Mouse (Mus musculus) E14TG2a.4 (cell line): Measurements from ENCODE around the gene Hoxa10.

Experiments used
- CTCF ChIP-seq: conservative IDR thresholded peaks from 2 replicates; pipeline ENCODE4 v1.5.1; 2014; ENCODE audit warnings: low read length
- NANOG ChIP-seq: IDR thresholded peaks from 2 replicates; pipeline ENCODE4 v1.6.1; 2014; ENCODE audit warnings: borderline replicate concordance, low read length, mixed read lengths
- POU5F1 ChIP-seq: IDR thresholded peaks from 2 replicates; pipeline ENCODE4 v1.6.1; 2014; ENCODE audit warnings: low read length, borderline replicate concordance

DNA sequence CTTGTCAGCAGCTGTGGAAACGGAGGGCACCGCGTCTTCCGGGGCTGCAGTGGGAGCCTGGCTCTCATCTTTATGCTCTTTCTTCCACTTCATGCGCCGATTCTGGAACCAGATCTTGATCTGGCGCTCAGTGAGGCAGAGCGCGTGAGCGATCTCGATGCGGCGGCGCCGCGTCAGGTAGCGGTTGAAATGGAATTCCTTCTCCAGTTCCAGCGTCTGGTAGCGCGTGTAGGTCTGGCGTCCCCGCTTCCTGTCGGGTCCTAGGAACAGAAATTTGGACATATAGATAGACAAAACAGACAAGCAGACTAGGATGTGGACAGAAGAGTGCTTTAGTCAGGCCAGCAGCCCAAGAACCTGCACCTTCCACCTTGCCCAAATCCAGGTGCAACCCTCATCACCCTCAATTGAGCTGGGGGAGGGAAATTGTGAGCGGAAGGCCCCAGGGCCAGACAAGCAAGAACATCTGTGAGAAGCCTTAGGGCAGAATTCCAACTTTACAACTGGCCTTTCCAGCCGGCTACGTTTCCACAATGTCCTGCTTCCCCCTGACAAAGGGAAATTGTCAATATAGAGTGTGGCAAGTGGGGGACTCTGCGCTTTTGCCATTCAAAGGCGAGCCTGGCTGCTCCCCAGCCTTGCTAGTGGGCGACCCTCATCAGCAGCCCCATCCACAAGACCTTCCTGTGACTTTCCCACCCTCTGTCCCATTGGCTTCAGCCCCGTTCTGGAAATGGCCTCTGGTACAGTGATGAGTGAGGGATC lies 24.7 kb downstream of the Hoxa10 start:
- TF ChIP-seq CTCF = no peak
- no peak for TF ChIP-seq POU5F1
- no peak for TF ChIP-seq NANOG
